Mouse (Mus musculus) layer of hippocampus, adult 9-11 months (tissue): ENCODE results near the gene Tmem189.

Source experiments
- DNase-seq: peaks from one replicate; pipeline ENCODE4 v3.0.0; 2022

The Tmem189 gene

GRCm38 (mm10) chr2:167689501-167690218, at the start of gene Tmem189:
Gene Tmem189 (minus strand): TSS chr2:167689822.
- DNase-seq, result peak; percentile 62

- no peak for DNase-seq
These were observed 49.4 kb upstream of the Tmem189 start for GRCm38 (mm10) chr2:167739030-167739429.

- DNase-seq, result no peak
These were observed 45.2 kb upstream of the Tmem189 start for GRCm38 (mm10) chr2:167734861-167735260.

GRCm38 (mm10) chr2:167731149-167731548, 41.5 kb upstream of the Tmem189 start:
- no peak for DNase-seq

GRCm38 (mm10) chr2:167730036-167730435, 40.4 kb upstream of the Tmem189 start:
- DNase-seq, result no peak

- DNase-seq, result peak; percentile 69
These were observed 37.5 kb upstream of the Tmem189 start for GRCm38 (mm10) chr2:167727161-167727560.

GRCm38 (mm10) chr2:167725879-167726278, 36.3 kb upstream of the Tmem189 start:
- DNase-seq, result no peak

GRCm38 (mm10) chr2:167723589-167724206, 34.1 kb upstream of the Tmem189 start:
- no peak for DNase-seq

- DNase-seq, result no peak
These were observed 32.9 kb upstream of the Tmem189 start for GRCm38 (mm10) chr2:167722538-167722937.

GRCm38 (mm10) chr2:167721159-167721882, 31.7 kb upstream of the Tmem189 start:
- DNase-seq, result no peak

- no peak for DNase-seq
These were observed 29.9 kb upstream of the Tmem189 start for GRCm38 (mm10) chr2:167719520-167719919.

- no peak for DNase-seq
These were observed 27.6 kb upstream of the Tmem189 start for GRCm38 (mm10) chr2:167717208-167717607.

GRCm38 (mm10) chr2:167715008-167715407, 25.4 kb upstream of the Tmem189 start:
- peak; percentile 34 for DNase-seq

GRCm38 (mm10) chr2:167714298-167714697, 24.7 kb upstream of the Tmem189 start:
- DNase-seq, result no peak

GRCm38 (mm10) chr2:167712872-167713821, 23.5 kb upstream of the Tmem189 start:
- DNase-seq, result no peak

GRCm38 (mm10) chr2:167710574-167710973, 21.0 kb upstream of the Tmem189 start:
- no peak for DNase-seq

- no peak for DNase-seq
These were observed 20.3 kb upstream of the Tmem189 start for GRCm38 (mm10) chr2:167709969-167710368.

GRCm38 (mm10) chr2:167708373-167708772, 18.8 kb upstream of the Tmem189 start:
- DNase-seq, result no peak

- DNase-seq, result no peak
These were observed 16.7 kb upstream of the Tmem189 start for GRCm38 (mm10) chr2:167706183-167706939.

GRCm38 (mm10) chr2:167704409-167704808, 14.8 kb upstream of the Tmem189 start:
- no peak for DNase-seq

- DNase-seq, result no peak
These were observed 12.5 kb upstream of the Tmem189 start for GRCm38 (mm10) chr2:167702126-167702525.

GRCm38 (mm10) chr2:167701472-167701871, 11.8 kb upstream of the Tmem189 start:
- DNase-seq, result no peak
